Mouse (Mus musculus) gonadal fat pad, adult 2 months (tissue): ENCODE data around the gene Snx29. TPM values are rescaled to one million over a fixed set of nuclear protein-coding genes. Genes with fewer than 3 reads are reported as not detected.

Experiments
- DNase-seq: peaks from one replicate; pipeline ENCODE4 v3.0.0-alpha.2; 2012; ENCODE audit warnings: low read depth
- polyA plus RNA-seq: library from polyadenylated mRNA; depleted of rRNA; stranded (reverse); fragments of >200 nt; gene quantifications from 2 replicates; pipeline ENCODE4 v1.2.3, GENCODE M21; 2012

Snx29 gene
- polyA plus RNA-seq, 1 experiment: 5.6 TPM

DNA sequence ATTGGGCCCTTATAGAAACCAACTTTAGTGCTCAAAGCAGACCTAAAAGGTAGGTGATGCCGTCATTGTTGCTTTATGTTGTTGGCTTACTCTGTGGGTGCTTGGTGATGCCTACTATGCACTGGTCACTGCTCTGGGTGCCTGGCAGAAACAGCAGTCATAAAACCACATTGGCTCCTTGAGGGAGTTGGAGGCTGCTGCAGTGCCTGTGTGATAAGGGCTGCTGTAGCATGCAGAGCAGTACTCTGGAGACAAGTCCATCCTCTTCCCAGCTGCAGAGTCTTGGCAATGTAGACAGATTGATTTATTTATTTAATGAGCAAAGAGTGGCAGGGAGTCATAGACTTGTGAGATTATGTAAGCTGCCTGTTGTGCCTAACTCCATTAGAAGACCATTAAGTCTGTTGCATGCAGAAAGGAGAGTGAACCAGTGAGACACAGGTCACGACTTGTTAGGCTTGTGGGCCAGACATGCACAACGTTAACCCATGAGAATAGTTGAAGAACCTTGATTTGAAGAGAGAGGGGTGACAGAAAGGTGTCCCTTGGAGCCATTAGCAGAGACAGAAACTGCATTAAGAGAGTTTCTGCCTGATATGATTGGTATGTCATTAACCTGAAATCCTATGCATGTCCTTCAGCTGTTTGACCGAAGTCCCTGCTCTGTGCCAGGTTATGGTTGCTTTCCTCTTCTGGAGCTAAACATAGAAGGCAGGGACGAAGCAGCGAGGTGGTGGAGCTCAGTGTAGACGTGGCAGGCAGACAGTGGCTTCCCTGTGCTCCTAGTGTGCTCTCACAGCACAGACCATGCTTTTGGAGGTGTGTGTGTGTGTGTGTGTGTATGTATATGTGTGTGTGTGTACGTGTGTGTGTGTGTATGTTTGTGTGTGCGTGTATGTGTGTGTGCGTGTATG, 267.3 kb downstream of the Snx29 start:
- no peak for DNase-seq

DNA sequence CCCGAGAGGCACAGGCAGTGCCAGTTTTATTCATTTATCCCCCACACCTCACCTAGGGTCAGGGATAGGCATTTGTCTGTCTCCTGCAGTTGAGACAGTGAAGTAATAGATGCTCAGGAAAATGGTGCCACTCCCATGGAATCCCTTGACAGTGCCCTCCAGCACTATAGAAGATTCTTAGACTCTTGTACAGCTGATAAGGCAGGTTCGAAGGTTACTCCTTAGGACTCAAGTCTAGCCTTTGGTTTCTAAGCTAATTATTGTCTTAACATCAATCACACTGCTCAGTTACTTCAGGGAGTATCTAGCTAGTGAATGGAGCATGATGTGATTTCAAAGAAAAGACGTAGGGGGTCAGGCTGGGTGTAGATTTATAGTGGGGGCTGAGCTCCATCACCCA, 273.9 kb downstream of the Snx29 start:
- DNase-seq: no peak

DNA sequence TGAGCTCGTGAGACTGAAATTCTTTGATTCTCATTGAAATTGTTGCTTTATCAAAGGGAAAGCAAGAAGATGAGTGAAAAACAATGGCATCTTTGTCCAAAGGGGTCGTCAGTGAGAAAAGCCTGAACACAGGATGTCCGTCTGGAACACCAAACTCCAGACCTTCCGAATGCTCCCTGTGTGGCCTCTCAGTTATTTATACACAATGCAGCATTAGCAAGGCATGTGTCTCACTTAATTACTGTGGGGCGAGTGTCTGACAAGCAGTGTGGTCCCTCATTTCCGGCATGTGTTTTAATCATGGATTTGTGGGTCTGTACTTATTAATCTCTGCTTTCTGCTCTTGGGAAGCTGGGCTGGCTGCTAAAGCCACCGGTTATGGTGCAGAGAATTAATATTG, 275.1 kb downstream of the Snx29 start:
- DNase-seq: no peak

DNA sequence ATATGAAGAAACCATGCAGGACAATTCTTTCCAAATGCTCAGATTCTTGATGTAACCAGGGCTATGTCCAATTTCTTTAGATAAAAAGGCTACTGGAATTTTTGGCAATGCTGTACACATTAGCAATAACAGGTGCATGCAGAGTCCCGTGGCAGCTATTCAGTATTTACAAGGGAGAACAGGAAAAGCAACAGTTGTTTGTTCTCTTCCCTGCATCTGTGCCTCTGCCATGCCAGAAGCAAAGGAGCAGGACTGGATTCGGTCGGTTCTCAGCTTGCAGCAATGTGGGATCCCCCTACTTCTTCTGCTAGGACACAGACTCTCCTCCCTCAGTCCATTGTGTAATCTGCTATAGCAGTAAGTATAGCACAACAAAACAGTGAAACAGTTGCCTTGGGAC, 276.8 kb downstream of the Snx29 start:
- DNase-seq: no peak

DNA sequence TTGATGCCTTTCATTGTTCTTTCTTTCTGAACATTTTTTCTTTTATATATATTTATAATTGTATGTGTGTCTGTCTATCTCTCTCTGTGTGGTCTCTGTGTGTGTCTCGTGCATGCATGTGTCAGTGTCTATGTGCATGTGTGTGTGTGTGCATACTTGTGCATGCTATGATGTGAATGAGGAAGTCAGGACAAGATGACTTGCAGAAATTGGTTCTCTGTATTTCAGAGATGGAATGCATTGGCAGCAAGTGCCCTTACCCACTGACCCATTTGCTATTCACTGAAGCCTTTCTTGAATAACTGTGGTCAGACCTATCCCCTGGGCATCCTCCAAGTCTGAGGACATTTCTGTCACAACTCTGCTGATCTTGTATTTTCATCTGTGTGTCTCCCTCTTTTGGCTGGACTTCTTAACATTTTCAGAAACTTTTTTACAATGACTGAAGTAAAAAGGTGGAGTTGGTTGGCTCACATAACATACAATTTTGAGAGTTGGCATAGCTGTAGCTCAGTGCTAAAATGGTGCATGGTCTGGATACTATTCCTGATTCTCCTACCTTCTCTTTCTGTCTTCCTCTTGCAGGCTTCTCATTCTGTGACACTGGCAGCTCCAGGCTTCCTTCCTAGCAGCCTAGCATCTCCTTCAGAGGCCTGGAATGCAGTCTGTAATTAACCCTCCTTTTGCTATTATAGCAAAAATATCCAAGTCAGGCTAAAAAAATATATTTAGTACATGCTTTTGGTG, 278.8 kb downstream of the Snx29 start:
- no peak for DNase-seq

DNA sequence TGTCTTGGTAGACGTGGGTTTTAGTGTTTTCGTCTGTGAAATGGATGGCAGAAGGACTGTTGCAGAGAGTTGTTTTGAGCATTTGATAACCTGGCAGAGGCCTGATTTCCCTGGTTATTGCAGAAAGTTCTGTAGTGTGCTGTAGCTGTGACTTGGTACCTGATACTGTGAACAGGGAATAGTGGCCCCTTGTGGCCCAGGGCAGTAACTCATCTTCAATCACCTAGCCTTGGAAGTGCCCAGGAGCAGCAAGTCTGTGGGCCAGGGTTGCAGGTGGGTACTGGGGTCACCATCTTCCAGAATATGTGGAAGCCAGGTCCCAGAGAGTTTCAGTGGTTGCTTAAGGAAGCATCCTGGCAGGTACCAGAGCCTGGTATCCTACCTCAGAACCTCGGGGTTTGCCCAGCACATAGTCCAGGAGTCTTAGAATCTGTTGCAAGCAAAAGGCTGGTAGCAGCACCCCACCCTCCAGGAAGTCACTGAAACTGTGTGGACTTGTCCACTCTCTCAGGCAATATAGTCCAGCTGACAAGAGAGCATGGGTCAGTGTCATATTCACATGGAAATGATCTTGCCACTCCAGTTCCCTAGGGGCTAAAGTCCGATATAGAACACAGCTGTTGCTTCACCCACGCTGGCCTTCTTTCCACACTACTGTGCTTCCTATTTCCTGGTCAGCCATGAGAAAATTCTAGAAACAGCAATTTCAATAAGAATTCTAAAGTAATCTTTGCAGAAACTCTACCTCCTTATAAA, 281.1 kb downstream of the Snx29 start:
- DNase-seq: no peak

DNA sequence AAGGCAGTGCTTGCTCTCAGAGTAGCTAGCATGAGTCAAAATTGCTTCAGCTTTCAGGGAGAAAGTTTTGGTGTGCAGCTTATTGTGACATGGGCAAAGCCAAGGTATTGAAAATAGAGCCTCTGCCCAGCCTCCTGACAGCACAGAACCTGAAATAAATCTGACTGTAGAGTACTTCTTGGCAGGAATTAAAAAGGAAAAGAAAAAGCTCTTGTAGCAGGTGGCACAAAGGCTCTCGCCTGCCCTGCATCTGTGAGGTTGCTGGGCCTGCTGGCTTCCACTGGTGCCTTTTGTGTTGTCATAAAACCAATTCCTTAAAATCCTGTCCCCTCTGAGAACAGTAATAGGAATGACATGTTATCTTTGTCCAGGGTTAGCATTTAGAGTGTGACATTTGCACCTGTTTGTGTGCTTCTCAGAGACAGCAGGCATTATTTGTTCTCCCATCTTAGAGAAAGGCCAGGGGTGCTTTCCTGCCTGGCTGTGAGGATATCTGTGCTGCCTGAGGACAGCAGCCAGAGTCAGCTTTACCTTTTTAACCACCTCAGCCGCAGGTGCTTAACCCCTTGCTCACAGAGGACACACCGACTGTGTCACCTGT, 289.9 kb downstream of the Snx29 start:
- DNase-seq: no peak

DNA sequence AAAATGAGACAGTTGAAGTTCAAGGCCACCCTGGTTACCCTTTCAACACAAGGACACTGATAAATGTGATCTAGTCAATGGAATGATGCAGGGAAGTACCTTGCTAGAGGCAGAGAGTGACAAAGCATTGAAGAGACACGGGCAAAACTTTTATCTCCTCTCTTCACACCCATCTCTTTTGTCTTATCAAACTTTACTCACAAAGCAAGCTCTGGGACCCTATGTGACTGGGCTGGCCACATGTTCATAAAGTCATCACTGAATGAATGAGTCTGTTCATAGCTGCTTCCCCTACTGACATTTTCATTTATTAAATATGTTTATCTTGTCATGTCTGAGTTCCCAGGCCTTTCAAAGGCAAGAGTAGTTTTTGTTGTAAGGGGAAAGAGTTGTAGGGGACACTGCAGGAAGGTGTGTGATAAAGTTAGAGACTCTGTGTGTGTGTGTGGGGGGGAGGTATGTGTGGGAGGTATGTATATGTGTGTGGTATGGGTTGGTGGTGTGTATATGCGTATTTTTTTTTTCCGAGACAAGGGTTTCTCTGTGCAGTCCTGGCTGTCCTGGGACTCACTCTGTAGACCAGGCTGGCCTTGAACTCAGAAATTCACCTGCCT, 291.8 kb downstream of the Snx29 start:
- no peak for DNase-seq

DNA sequence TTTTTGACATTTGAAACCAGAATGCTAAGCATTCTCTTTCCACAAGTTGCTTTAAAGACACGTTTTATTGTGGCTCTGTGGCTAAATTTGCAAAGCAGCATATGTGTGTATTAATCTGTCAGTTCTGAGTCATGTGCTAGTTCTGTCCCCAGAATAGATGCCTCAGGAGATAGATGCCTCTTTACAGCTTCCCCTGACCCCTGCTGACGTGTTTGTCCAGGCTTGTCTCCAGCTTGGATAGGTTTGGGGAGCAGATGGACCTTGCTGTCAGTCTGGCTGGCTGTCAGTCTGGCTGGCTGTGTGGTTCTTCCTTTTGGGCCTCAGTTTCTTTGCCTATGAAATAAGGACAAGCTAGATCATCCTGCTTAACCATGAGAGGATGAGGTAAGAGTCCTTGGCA, 292.9 kb downstream of the Snx29 start:
- no peak for DNase-seq

DNA sequence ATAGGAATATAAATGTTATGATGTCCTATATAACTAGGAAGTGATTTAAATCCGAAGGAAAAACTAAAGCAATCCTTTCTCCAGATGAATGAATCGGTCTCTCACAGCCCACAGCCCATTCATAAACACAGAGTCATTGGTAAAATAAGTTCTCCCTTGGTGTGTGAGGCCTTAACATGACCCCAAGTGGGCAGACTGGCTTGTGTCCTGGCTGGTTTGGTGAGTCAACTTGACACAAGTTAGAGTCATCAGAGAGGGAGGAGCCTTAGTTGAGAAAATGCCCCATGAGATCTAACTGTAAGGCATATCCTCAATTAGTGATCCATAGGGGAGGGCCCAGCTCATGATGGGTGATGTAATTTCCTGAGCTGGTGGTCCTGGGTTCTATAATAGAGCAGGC, 297.2 kb downstream of the Snx29 start:
- DNase-seq: no peak

DNA sequence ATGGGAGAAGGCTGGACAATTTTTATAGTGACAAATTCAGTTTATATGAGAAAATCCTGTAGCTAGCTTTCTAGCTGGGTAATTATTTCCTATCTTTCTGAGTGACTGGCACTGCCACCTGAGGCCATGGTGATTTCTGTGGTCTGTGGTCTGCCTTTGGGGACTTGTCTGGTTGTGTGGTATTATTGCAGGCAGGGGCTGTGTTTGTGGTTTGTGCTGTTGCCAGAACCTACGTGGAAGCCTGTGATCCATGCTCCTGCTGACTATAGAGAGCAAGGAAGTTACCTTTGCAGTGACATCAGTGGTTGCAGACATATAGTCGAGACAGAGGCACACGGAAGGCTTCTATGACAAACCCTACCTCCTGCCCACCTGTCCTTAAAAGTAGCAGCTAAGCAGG, 298.3 kb downstream of the Snx29 start:
- DNase-seq: no peak

DNA sequence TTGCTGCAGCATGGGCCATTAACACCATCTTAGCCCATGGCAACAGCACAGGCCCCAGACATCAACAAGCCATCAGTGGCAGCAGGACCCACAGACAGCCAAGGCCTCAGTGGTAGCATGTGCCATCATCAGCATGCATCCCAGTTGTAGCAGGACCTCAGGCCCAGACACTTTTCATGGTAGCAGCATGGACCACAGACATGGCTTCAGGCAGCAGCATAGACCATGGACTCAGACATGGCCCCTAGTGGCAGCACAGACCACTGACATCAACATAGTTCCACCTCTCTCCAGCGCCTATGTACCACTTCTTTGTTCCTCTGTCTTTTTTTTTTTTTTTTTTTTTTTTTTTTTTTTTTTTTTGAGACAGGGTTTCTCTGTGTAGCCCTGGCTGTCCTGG, 299.0 kb downstream of the Snx29 start:
- no peak for DNase-seq

DNA sequence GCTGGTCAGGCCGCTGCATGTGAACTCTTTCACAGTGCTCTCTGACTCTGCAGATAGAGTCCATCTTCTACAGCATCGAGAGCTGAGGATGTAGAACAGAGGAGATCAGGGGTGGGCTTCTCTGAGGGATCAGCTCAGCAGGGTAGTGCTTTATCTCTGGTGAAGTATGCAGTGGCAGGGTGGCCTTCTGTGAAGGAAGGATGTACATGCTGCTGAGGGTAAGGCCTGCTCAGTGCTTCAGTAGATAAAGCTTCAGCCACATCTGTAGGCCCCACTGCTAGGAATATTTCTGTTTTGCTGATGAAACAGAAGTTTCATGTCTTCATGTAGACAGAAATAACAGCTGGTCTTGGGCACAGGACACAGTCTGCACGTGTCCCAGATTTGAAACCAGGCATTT, 300.3 kb downstream of the Snx29 start:
- no peak for DNase-seq

DNA sequence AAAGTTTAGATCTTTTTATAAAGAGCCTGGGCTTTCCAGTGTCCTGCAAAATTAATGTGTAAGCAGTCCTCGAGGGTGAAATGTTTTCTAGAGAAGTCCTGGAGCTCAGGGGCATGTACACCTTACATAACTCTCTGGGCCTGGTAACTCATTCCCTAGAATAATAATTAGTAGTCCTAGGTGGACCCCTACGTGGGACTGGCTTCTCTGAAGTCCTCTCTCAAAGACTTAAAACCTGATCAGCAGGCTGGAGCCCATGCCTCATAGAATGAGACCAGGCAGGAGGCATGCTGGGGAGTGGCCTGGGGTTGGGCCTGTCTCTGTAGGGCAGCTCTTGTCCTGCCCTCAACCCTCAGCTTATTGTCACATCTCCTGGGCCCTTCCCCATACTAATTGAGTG, 301.4 kb downstream of the Snx29 start:
- DNase-seq: no peak

DNA sequence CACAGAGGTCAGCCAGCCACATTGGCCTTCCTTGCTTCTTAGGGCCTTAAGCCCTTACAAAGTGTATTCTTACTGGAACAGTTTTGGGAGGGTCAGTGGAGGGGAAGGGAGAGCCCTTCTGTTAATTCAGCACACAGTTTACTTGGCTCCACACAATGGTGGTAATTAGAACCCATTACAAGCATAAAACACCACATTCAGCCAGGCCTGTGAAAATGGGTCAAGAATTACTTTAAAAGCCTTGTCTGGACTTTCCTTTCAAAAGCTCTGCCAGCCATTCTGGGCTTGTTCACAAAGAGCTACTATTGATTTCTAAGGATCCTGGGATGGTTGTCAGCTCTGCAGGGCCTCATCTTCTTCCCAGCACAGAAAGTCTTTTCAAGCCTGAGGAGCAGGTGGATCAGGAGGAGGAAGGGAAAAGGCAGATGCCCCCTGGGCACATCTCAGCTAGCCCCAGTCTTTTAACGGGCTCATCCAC, 303.3 kb downstream of the Snx29 start:
- no peak for DNase-seq

DNA sequence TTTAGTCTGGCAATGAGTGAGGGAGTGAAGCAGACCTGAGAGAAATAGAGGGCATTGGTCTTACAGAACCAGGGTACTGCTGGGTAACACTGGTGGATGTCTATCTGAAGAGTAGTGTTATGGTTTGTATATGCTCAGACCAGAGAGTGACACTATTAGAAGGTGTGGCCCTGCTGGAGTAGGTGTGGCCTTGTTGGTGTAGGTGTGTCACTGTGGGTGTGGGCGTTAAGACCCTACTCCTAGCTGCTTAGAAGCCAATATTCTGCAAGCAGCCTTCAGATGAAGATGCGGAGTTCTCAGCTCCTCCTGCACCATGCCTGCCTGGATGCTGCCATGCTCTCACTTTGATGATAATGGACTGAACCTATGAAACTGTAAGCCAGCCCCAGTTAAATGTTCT, 303.9 kb downstream of the Snx29 start:
- DNase-seq: no peak

DNA sequence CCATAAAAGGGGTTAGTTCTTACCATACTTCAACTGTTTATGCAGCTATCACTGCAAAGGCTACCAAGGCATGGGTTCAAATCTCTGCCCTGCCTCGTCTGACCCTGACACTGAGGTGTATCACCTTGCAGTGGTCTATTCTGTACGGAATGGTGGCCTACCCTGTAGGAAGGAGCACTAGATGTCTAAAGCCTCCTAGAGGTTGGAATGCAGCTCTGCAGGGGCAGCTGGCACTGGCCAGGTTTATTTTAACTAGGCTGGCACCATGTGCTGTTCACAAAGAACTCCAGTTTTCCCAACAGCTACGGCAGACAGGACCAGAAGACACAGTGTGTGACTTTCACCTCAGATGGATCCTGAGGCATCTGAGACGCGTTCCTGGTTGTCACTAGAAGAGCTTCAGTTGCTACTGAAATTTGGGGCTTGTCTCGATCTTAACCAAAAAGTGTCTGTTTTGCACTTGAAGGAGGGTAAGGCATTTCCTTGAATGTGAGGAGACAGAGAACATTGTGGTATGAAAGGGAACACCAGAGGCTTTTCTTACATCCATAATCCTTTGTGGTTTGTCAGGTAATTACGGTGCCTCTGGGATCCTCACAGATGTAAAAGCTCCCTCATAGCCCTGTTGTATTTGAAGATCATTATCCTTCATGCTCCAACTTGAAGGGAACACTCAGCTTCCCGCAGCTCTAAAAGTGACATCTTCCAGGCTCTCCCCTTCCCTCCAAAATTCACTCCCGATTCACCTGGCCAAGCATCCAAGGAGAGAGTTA, 305.3 kb downstream of the Snx29 start:
- DNase-seq: no peak

DNA sequence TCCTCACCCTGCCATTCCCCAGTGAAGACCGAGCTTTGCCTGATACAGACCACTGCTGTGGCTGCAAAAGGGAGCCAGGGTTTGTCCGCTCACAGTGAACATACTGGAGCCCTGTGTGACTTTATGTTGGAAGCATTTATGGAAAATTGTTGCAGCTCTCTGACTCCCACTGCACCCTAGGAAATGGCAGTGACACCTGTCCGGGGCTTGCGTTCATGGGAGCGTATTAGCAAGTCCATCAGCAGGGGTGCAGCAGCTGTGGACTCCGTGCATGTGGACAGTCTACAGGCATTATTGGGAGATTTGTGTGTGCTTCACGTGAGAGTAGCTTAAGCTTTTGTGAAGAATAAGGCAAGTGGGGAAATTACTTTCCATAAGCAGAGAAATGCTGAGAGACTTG, 307.0 kb downstream of the Snx29 start:
- DNase-seq: no peak

DNA sequence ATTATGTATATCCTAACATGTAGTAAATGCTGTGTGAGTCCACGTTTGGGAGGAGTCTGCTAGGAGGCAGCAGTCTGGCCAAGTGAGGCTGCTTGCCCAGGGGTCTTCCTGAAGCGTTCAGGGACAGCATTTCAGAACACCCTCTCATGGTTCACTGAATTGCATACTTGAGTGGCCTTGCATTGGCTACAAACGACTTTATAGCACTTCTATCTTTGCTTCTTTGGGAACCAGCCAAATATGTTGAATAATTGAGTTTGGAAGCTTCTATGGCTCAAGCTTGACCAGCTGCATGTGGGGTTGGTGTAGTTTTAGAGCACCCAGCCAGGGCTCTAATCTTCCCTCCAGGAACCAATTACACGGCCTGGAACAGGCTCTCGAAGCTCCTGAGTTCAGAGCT, 307.8 kb downstream of the Snx29 start:
- DNase-seq: no peak

DNA sequence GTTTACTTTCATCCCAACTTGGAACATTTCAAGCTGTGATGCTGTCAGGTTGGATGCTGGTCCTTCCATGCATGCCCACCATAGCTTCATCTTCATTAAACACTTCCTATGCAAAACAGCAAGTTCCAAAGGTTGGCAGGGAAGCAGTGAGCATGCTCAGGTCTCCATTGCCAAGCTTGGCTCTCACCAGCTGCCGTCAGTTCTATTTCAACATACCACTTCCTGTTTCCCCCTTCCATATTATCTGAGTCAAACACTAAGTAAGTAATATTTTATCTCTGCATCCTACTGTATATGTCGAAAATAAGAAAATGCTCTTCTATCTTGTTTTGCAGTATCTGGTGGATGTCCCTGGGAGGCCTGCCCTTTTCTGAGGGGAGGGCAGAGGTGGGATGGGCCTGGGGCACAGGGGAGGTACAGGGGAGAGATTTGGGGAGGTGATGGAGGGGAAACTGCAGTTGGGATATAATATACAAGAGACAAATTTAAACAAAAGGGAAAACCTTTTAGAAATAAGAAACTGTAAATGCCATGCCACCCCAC, 309.6 kb downstream of the Snx29 start:
- no peak for DNase-seq
